Mouse (Mus musculus) embryo, embryonic 11 days (tissue): ENCODE measurements around the gene Rims4.

Source experiments
- DNase-seq: peaks from one replicate; pipeline ENCODE4 v3.0.0-alpha.2; 2015

Rims4 gene

DNA sequence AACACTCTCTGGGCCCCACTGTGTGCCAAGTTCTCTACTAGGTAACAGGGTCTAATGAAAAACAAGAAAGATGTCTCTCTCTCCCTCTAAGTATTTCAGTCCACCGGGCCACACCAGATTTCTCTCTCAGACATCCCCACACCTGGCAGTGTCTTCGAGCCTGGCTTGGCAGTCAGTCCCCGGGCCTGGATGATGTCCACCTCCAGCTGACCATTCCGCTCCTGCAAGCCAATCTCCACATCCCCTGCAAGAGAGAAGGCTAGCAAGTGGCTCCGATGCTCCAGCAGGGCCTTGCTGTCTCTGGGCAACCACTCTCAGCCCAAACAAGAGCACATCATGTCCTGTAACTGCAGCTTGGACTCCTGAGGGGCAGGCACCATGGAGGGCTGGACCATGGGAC is 53.2 kb downstream of the Rims4 start:
- DNase-seq: no peak

DNA sequence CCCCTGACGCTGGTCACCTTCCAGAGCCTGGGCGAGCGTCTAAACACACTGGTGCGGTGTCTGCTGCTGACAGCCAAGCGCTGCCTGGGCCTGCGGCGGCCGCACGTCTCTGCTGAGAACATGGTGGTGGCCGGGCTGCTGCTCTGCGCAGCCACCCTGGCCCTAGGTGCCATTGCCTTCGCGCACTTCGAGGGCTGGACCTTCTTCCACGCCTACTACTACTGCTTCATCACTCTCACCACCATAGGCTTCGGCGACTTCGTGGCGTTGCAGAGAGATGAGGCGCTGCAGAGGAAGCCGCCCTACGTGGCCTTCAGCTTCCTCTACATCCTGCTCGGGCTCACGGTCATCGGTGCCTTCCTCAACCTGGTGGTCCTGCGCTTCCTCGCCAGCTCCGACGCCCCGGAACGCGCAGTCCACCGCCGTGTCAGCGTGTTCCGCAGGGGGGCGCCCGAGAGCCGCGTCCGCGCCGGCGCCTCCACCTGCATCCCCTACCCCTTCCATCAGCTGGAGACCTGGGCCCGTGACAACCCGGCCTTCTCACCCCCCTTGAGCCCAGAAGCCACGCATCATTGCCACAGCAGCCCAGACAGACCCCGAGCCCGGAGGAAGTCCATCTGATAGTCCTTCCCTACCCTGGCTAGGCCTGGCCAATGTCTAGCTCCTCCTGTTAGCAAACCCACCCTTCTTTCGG is 60.1 kb downstream of the Rims4 start:
- peak; percentile 63 for DNase-seq

DNA sequence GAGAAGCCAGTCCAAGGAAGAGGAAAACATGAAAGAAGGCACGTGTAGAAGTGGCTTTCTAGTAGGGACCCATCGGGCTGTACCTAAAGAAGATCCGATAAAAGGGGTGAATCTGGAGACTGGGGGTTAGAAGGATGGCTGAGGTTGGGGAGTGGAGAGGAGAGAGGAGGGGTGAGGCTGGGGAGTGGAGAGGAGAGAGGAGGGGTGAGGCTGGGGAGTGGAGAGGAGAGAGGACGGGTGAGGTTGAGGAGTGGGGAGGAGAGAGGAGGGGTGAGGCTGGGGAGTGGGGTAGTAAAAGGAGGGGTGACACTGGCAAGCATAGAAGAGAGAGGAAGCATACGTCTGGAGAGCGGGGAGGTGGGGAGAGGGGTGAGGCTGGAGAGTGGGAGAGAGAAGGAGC is 61.2 kb downstream of the Rims4 start:
- DNase-seq: no peak

DNA sequence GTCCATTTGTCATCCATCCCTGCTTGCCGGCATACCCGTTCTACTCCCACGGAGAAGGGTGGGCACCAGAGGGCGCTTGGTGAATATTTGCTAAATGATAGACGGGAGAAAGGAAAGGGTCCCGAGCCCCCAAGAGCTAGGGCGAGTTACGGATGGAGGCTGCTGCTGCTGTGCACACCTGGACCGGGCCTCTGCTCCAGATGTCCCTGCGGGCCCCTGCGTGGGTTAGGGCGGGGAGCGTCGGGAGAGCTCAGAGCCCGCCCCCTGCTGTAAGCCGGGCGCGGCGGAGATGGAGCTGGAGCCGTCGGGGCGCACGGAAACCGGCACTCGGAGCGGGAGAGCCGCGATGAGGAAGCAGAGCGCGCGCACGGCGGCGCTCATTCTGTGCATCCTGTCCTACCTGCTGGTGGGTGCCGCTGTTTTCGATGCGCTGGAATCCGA is 65.0 kb downstream of the Rims4 start, which contains the start of gene Kcnk15:
Kcnk15 (plus strand) TSS at position 191 of the 441 bp plus-strand sequence.
- peak; percentile 58 for DNase-seq

DNA sequence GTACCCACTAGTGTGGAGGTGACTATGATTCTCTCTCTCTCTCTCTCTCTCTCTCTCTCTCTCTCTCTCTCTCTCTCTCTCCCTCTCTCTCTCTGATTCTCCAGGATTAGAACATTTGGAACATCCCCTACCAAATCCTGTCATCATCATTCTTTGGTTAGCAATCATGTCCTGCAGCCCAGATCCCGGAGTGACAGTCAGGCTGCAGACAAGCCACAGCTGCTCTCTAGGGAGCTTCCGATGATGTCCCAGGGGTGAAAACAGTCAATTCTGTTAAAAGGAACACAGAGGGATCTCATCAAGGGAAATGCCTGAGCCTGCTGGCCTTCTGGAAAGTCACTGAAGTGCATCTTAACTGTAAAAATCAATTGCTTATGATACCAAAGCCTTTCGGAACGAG is 76.4 kb downstream of the Rims4 start:
- DNase-seq: no peak

DNA sequence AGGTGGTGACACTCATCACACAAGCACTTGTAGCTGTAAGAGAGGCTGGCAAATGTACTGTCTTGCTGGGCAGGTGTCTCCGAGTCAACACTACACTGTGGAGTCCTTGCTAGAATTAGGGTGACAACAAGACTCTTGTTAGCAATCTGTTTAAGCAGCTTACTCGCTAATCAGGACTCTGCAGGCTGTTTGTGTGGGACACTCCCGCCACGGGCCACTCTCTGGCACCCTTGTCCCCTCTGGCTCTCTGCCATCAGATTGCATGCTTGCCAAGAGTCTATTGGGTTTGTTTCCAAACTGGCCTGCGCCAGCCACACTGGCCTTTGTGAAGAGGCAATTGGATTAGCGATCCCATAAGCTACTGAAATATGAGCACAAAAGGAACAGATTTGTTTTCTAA is 79.0 kb downstream of the Rims4 start:
- DNase-seq: no peak

DNA sequence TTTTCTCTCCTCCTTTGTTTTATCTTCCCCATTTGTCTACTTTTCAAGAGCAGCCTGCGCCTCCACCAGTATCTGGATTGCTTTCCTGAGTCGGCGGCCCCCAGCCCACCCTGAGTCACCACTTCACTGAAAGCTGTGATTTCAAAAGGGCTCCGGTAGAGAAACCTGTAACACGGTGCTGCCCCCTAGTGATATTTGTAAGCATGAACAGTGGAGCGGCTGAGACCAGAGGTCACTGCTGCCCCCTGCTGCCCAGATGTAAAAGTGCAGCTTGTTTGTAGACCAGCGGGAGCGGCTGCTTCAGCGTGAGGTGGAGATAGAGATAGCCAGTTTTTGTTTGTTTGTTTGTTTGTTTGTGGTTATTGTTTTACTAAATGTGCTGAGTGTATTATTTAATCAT is 80.4 kb downstream of the Rims4 start:
- DNase-seq: peak; percentile 84

DNA sequence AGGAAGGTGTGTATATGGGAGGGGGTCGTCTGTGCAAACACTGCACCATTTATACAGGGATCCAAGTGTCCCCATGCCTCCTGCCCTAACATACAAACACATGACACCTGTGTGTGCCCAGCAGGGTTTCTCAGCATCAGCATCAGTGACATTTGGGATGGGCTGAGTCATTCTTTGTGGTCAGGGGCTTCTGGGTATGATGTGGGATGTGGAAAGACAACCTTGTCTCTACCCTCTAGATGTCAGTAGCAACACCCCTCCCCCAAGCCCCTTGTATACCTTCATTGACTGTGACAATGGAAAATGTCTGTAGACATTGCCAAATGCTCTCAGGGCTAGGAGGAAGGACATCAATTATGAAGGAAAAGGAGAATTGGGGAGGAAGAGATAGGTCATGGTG is 87.3 kb downstream of the Rims4 start:
- no peak for DNase-seq

DNA sequence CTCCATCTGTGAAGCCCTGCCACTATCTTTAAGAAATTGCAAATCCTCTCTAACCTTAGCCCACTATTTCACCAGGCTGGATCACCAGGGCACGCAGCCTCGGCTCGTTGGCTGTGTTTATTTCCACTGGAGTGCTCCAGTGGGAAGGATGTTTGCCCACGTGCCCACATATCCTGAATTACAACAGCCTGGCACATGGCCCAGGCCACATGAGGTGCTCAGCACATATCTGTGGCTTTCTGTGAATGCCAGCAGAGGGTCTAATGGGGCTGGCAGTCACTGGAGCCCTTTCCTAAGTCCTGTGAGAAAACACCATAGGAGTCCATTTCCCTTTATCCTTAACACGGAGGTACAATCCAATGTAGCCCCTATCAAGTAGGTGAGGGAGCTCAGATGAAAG is 92.0 kb downstream of the Rims4 start:
- DNase-seq: no peak

DNA sequence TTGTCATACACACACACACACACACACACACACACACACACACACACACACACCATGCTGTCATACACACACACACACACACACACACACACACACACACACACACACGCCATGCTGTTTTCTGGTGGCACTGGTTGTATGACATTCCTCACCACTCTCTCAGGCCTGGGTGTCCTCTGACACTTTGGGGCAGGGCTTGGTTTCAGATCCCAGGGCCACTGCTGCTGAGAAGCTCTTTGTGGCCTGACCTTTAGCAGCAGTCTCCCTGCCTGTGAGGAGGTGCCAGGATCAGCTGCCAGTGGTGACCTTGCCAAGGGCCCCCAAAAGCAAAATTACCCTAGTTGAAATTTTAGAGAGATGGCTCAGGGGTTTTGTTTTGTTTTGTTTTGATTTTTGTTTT is 92.6 kb downstream of the Rims4 start:
- DNase-seq: no peak

DNA sequence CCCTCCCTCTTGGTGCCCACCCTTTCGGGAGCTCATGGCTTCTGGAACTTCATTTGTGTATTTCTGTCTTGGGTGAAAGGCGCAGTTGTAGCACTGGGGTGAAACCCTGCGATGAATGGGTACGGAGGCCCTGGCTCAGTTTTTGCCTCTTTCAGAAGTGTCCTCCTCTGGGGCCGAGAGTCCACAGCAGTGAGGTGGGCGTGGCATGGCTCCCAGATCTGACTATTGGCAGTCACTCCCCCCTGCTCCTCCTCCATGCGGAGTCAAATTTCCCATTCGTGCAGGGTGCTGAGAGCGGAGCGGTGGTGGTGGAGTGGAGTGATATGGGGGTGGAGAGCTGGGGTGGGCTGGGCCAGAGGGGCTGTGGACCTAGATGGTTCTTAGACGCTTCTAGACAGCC is 94.7 kb downstream of the Rims4 start:
- peak; percentile 81 for DNase-seq

DNA sequence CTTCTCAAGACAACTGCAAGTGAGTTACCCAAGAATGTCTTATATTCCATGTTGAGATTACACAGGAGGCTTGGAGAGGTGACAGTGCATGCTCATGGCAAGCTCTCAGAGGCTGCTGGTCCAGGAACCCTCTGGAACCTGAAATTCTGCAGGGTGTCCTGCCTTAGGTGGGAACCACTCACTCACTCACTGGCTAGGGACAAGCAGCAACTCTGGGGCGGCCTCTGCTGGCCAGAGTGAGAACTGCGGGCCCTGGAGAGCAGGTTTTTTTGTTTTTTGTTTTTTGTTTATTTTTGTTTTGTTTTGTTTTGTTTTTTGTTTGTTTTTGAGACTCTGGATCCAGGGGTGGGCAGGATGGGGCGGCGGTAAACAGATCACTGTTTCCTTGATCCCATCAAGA is 95.2 kb downstream of the Rims4 start:
- peak; percentile 60 for DNase-seq

DNA sequence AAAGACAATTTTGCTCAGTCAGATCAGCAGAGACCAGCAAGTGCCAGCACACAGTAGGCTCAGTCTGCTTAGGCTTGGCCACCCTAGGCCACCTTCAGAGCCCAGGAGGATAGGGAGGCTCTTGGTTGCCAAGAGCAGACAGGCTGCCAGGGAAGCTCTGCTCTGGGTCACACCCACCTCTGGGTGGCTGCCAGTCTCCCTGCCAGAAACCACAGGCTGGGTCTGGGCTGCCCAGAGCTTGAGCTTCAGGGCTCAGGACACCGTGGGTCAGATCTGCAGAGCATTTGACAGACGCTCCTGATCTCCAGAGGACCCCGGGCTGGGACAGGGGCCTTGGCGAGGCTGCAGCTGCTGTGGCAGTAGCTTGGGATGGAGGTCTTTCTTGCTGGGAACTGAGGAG is 97.9 kb downstream of the Rims4 start, which contains the start of gene Ccn5:
Ccn5 (plus strand) TSS at position 255 of the 400 bp plus-strand sequence.
- DNase-seq: no peak

DNA sequence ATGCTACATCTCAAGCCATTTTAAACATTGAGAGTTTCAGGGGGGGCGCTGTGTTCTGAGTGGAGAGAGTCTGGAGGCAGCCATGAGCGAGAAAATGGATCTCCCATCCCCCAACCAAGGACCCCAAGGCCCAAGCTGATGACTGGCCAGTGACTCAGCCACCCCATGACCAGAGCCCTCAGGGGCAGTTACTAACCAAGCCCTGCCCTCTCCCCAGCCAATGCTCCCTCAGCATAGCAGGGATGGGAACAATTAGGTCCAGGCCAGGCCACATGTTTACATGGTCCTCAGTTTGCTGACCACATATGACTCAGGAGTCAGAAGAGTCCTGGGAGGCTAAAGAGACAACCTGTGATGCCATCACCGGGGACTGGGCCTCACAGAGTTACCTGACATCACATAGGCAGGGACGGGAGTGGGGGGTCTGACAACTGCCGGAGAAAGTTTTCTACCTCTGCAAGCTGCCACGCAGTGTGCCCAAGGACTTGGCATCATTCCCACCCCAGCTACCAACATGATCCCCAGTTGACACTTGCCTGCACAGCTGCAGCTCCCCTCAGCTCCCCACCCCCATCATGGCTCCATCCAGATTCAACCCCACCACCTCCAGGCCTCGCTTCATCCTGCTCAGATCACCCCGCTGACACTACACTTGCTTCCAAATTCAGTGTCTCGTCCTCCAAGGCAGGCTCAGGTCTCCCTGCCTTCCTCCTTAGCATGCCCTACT is 103.6 kb downstream of the Rims4 start:
- no peak for DNase-seq

DNA sequence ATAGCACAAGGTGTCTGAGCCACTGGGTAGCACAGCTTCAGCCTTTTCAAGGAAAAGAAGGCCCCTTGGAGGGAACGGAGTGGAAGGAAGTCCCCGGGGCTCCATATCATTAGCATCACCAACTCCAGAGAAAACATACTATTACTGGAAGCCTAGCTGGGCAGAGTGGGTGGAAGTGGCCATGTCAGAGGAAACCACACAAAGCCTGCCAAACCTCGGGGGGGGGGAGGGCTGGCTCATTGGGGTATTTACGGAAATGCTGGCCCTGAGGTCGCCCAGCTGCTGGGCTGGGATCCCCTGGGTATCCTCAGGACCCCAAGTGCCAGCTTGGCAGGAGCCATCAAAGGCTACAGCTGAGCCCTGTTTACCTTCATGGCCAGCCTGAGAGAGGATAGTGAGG is 105.4 kb downstream of the Rims4 start:
- no peak for DNase-seq
